ENCODE assay signal across 19 mouse cellular contexts in the genomic region with DNA sequence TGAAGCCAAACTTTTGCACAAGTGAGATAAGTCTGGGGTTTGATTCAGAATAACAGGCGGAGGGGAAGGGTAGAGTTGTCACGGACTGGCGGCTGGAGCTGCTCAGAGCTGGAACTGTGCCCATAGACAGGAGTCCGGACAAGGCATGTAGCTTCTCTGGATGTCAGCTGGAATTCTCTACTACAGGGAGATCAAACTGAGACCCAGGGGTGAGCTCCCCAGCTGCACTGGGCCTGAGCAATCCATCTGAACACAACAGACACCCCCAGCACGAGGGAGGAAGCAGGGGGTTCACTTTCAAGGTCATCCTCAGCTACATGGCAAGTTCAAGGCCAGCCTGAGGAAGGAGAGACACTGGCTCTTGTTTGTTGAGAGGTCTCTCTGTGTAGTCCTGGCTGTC. TPM values are rescaled to one million over a fixed set of nuclear protein-coding genes. Genes with fewer than 3 reads are reported as not detected.
DNase-seq lines count a peak whose midpoint lies in the region; ATAC-seq and TF ChIP-seq lines count a peak whose summit lies in the region.
"Had no signal": no experiment of that assay in that cellular context is flagged by ENCODE, and none has a peak within 500 bp of the region (broad histone marks: within the 10 kb centered on the region; RNA-seq: fewer than 3 reads in every experiment).

No protein-coding gene starts in this region.

- peaks cover 13% of the 10 kb centered on the region for H3K4me1 ChIP-seq in heart, embryonic 12.5 days (replicated peaks)
- H3K4me1 ChIP-seq in kidney, postnatal 0 days (replicated peaks; ENCODE audit: insufficient read depth, low read length): no peaks in the 10 kb centered on the region
- peaks cover 13% of the 10 kb centered on the region; the same call in 1 of the 2 replicates for H3K4me1 ChIP-seq in small intestine, adult 2 months (ENCODE audit: control insufficient read depth, insufficient read depth, insufficient read length, low read length)
- H3K4me1 ChIP-seq: embryonic facial prominence, embryonic 12.5 days; hindbrain, embryonic 15.5 days; neural tube, embryonic 13.5 days had no signal

- peak; percentile 36 for DNase-seq in adrenal gland, postnatal 14 days
- no peak for DNase-seq in adrenal gland, adult 18-20 months (ENCODE audit: low spot score in 2 of 2)
- DNase-seq in heart, postnatal 10 days: no peak
- DNase-seq in kidney, postnatal 0 days (ENCODE audit: low spot score): peak; percentile 29
- DNase-seq in kidney, adult 11 months: no peak
- DNase-seq: cerebellum, adult 8-10 months; gastrocnemius, postnatal 14 days; heart, postnatal 4 days; thymus, postnatal 25 days had no signal

- H3K4me3 ChIP-seq in heart, embryonic 12.5 days: no peak overlapping the region
- H3K4me3 ChIP-seq in kidney, postnatal 0 days (replicated peaks; ENCODE audit: low read depth, low read length): no peak overlapping the region
- no peak overlapping the region for H3K4me3 ChIP-seq in small intestine, adult 2 months (ENCODE audit: low read depth, low read length)
- H3K4me3 ChIP-seq: embryonic facial prominence, embryonic 12.5 days; hindbrain, embryonic 15.5 days; midbrain, embryonic 12.5 days; neural tube, embryonic 13.5 days had no signal

- no peaks in the 10 kb centered on the region for H3K9me3 ChIP-seq in heart, embryonic 12.5 days (replicated peaks)
- no peaks in the 10 kb centered on the region for H3K9me3 ChIP-seq in kidney, postnatal 0 days (replicated peaks; ENCODE audit: low read length)
- H3K9me3 ChIP-seq: embryonic facial prominence, embryonic 12.5 days; G1E; hindbrain, embryonic 15.5 days; midbrain, embryonic 12.5 days; neural tube, embryonic 13.5 days had no signal

- H3K27me3 ChIP-seq in heart, embryonic 12.5 days (replicated peaks): no peaks in the 10 kb centered on the region
- H3K27me3 ChIP-seq in kidney, postnatal 0 days (ENCODE audit: insufficient read depth, low read length): no peaks in the 10 kb centered on the region
- no peaks in the 10 kb centered on the region for H3K27me3 ChIP-seq in small intestine, adult 2 months (ENCODE audit: control insufficient read depth, insufficient read depth, low read length)
- H3K27me3 ChIP-seq: embryonic facial prominence, embryonic 12.5 days; hindbrain, embryonic 15.5 days; midbrain, embryonic 12.5 days; neural tube, embryonic 13.5 days had no signal

- H3K27ac ChIP-seq in heart, embryonic 12.5 days (ENCODE audit: poor library complexity, severe bottlenecking): peak overlapping the region; percentile 51; the same call in 1 of the 2 replicates
- no peak overlapping the region for H3K27ac ChIP-seq in kidney, postnatal 0 days
- peak overlapping the region; percentile 82 for H3K27ac ChIP-seq in small intestine, adult 2 months (ENCODE audit: insufficient read depth, low read depth, low read length)
- H3K27ac ChIP-seq: embryonic facial prominence, embryonic 12.5 days; hindbrain, embryonic 15.5 days; liver, embryonic 14.5 days; midbrain, embryonic 12.5 days; neural tube, embryonic 13.5 days had no signal

- no peak for TF ChIP-seq CTCF in kidney, postnatal 0 days (IDR thresholded peaks at IDR 0.05; ENCODE audit: low read depth)
- no peak for TF ChIP-seq CTCF in small intestine, adult 2 months (IDR thresholded peaks at IDR 0.05; ENCODE audit: extremely low read depth, insufficient read length, insufficient replicate concordance, low read depth, low read length)

- intact Hi-C loops in heart, postnatal 10 days (cut with DNase I): no loop called here

- peaks cover 21% of the 10 kb centered on the region for H3K36me3 ChIP-seq in heart, embryonic 12.5 days
- peaks cover 10% of the 10 kb centered on the region; the same call in 1 of the 2 replicates for H3K36me3 ChIP-seq in kidney, postnatal 0 days (ENCODE audit: insufficient read depth, low read length)
- H3K36me3 ChIP-seq in small intestine, adult 2 months (ENCODE audit: control insufficient read depth, insufficient read depth, low read length): peaks cover 29% of the 10 kb centered on the region
- H3K36me3 ChIP-seq: hindbrain, embryonic 15.5 days had no signal

- no peak for TF ChIP-seq POLR2A in small intestine, adult 2 months (IDR thresholded peaks at IDR 0.05; ENCODE audit: low read depth, low read length)

- no peak overlapping the region for H3K9ac ChIP-seq in heart, embryonic 12.5 days
- no peak overlapping the region for H3K9ac ChIP-seq in kidney, postnatal 0 days (ENCODE audit: low read depth, low read length)
- H3K9ac ChIP-seq: embryonic facial prominence, embryonic 12.5 days; hindbrain, embryonic 15.5 days; liver, embryonic 14.5 days; midbrain, embryonic 12.5 days; neural tube, embryonic 13.5 days had no signal

- WGBS in heart, embryonic 12.5 days: 34% methylated on average over 5 of the region's 5 CpGs
- WGBS in kidney, postnatal 0 days: 51% methylated on average over 5 of the region's 5 CpGs
- 19% methylated on average over 5 of the region's 5 CpGs for WGBS in small intestine, adult 2 months

- no peak overlapping the region for H3K4me2 ChIP-seq in heart, embryonic 12.5 days
- H3K4me2 ChIP-seq in kidney, postnatal 0 days (ENCODE audit: low read length): no peak overlapping the region
- H3K4me2 ChIP-seq: embryonic facial prominence, embryonic 12.5 days; hindbrain, embryonic 15.5 days; midbrain, embryonic 12.5 days; neural tube, embryonic 13.5 days had no signal

- ATAC-seq in heart, embryonic 12.5 days (ENCODE audit: insufficient number of reproducible peaks, low FRiP score): no peak
- ATAC-seq in kidney, postnatal 0 days (replicated peaks; ENCODE audit: low FRiP score, low read depth): no peak
- ATAC-seq: activated CD4-positive, CD25-positive, alpha-beta regulatory T cell, adult 4 months; forebrain, embryonic 14.5 days had no signal

RNA-seq across cellular contexts. Expression of gene Hexb, which starts 13.5 kb away (rescaled TPM):
- total RNA-seq in adrenal gland, postnatal 14 days (2021): 24.6 and 25.6 TPM in 2 replicates
- 10 to 100 TPM; 40.3 to 48.1 TPM for total RNA-seq in adrenal gland, adult 18-20 months (2021)
- 32.5 and 33.1 TPM in 2 replicates for polyA plus RNA-seq in heart, embryonic 12.5 days (2016; fragmentation: Nextera tagmentation; extraction: Ambion mirVana)
- 10 to 100 TPM; 24.3 to 29.8 TPM for total RNA-seq in heart, postnatal 10 days (2021)
- 59.0 and 63.1 TPM in 2 replicates for polyA plus RNA-seq in kidney, postnatal 0 days (2015; fragmentation: Nextera tagmentation; extraction: Ambion mirVana)
- polyA plus RNA-seq in small intestine, adult 2 months (2012; rRNA removed): 82.6 and 294 TPM in 2 replicates

RNA-seq across cellular contexts. Expression of gene Gfm2, which starts 46.9 kb away (rescaled TPM):
- 38.0 and 40.9 TPM in 2 replicates for total RNA-seq in adrenal gland, postnatal 14 days (2021)
- total RNA-seq in adrenal gland, adult 18-20 months (2021): 10 to 100 TPM; 43.6 to 49.7 TPM
- 35.2 and 35.7 TPM in 2 replicates for polyA plus RNA-seq in heart, embryonic 12.5 days (2016; fragmentation: Nextera tagmentation; extraction: Ambion mirVana)
- total RNA-seq in heart, postnatal 10 days (2021): 10 to 100 TPM; 37.9 to 42.5 TPM
- polyA plus RNA-seq in kidney, postnatal 0 days (2015; fragmentation: Nextera tagmentation; extraction: Ambion mirVana): 20.4 and 26.2 TPM in 2 replicates
- polyA plus RNA-seq in small intestine, adult 2 months (2012; rRNA removed): 9.0 and 14.7 TPM in 2 replicates

RNA-seq across cellular contexts. Expression of gene Nsa2, which starts 46.9 kb away (rescaled TPM):
- 92.3 and 110 TPM in 2 replicates for total RNA-seq in adrenal gland, postnatal 14 days (2021)
- total RNA-seq in adrenal gland, adult 18-20 months (2021): 10 to 100 TPM; 58.5 to 69.6 TPM
- 48.8 and 54.0 TPM in 2 replicates for polyA plus RNA-seq in heart, embryonic 12.5 days (2016; fragmentation: Nextera tagmentation; extraction: Ambion mirVana)
- 10 to 100 TPM; 62.7 to 65.3 TPM for total RNA-seq in heart, postnatal 10 days (2021)
- 65.8 and 71.0 TPM in 2 replicates for polyA plus RNA-seq in kidney, postnatal 0 days (2015; fragmentation: Nextera tagmentation; extraction: Ambion mirVana)
- 5.8 and 8.7 TPM in 2 replicates for polyA plus RNA-seq in small intestine, adult 2 months (2012; rRNA removed)

RNA-seq across cellular contexts. Expression of gene Enc1, which starts 56.2 kb away (rescaled TPM):
- 15.0 and 19.0 TPM in 2 replicates for total RNA-seq in adrenal gland, postnatal 14 days (2021)
- total RNA-seq in adrenal gland, adult 18-20 months (2021): 10 to 100 TPM in 1 of 2 experiments, 1 to 10 TPM in 1; 6.2 to 10.6 TPM
- polyA plus RNA-seq in heart, embryonic 12.5 days (2016; fragmentation: Nextera tagmentation; extraction: Ambion mirVana): 4.5 and 5.7 TPM in 2 replicates
- total RNA-seq in heart, postnatal 10 days (2021): 10 to 100 TPM; 11.8 to 16.2 TPM
- polyA plus RNA-seq in kidney, postnatal 0 days (2015; fragmentation: Nextera tagmentation; extraction: Ambion mirVana): 8.1 and 9.2 TPM in 2 replicates
- polyA plus RNA-seq in small intestine, adult 2 months (2012; rRNA removed): 3.4 and 4.6 TPM in 2 replicates

Comparison
In these comparisons a context has a peak if more than half of its experiments do, and no peak if none do; other contexts are left out.
1. DNase-seq: peak in adrenal gland, postnatal 14 days (single experiment) and kidney, postnatal 0 days (single experiment); none in adrenal gland, adult 18-20 months (0 of 2), heart, postnatal 10 days (0 of 2) and kidney, adult 11 months (single experiment).